Comparison of ENCODE assay signal across 8 mouse cellular contexts in the genomic region with DNA sequence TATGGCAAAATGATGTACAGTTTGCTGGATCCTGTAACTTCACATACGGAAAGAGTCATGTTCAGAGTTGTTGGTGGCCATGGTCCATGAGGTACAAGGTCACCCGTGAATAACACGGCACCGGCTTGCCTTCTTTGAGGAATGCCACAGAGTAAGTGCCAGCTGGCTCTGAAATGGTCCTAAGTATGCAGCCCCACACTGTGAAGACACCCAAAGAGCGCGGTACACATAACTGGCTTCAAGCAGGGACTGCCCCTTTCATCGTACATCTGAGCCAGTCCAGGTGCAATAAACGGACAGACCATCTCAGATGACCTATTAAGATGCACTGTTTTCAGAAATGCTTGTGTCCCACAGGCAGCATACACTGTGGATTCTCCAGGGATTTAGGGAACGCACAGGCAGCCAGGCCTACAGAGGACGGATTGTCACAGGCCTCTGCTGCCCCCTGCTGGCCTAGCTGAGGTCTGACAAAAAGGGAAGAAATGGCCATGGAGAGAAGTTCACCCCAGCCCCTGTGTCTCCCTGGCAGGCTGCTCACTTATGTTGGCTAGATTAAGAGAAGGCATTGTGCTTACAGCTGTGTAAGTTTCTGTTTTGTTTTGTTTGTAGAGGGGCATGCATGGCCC.
DNase-seq lines count a peak whose midpoint lies in the region; ATAC-seq and TF ChIP-seq lines count a peak whose summit lies in the region.

No protein-coding gene starts in this region.

- H3K4me1 ChIP-seq in forebrain, embryonic 15.5 days, result no peaks in the 10 kb centered on the region

- no peak overlapping the region for H3K4me2 ChIP-seq in forebrain, embryonic 15.5 days (replicated peaks)

- H3K9me3 ChIP-seq in forebrain, embryonic 15.5 days, result no peaks in the 10 kb centered on the region

- no peak overlapping the region for H3K9ac ChIP-seq in forebrain, embryonic 15.5 days (replicated peaks)

- H3K27me3 ChIP-seq in forebrain, embryonic 15.5 days, result no peaks in the 10 kb centered on the region

- 53% methylated on average over 10 of the region's 10 CpGs for WGBS in forebrain, embryonic 15.5 days

- DNase-seq in MEL-GATA-1-ER (ENCODE audit: extremely low read depth, low read depth), result peak; percentile 10
- peak; percentile 63 for DNase-seq in cerebellum, adult 11 months
- peak; percentile 83 for DNase-seq in heart, postnatal 4 days
- DNase-seq in layer of hippocampus, adult 2 months (ENCODE audit: low spot score in 2 of 2), result peak in 1 of 2 experiments; percentile 85
- peak; percentile 64 for DNase-seq in lung, postnatal 25 days (ENCODE audit: low spot score)
- peak; percentile 52 for DNase-seq in retina, postnatal 7 days (ENCODE audit: low read depth, low spot score)
- peak; percentile 63 for DNase-seq in urinary bladder, postnatal 14 days (ENCODE audit: low spot score)

- H3K36me3 ChIP-seq in forebrain, embryonic 15.5 days, result no peaks in the 10 kb centered on the region

- ATAC-seq in forebrain, embryonic 15.5 days (replicated peaks), result peak; percentile 64

- no peak overlapping the region for H3K4me3 ChIP-seq in forebrain, embryonic 15.5 days
- no peak overlapping the region for H3K4me3 ChIP-seq in layer of hippocampus, adult 2 months

- no peak overlapping the region for H3K27ac ChIP-seq in forebrain, embryonic 15.5 days (replicated peaks)
- peak overlapping the region; percentile 32; the same call in 1 of the 2 replicates for H3K27ac ChIP-seq in layer of hippocampus, adult 2 months

- peak; percentile 94 for TF ChIP-seq CTCF in layer of hippocampus, adult 2 months (conservative IDR thresholded peaks at IDR 0.05)
